Mouse (Mus musculus): ENCODE measurements at regions not wholly inside any gene's neighbourhood (a gene's known extent, or its start where the extent isn't known, plus 50 kb on each side); places are given as distances from the start of the nearest gene placed in this dataset.

GRCm38 (mm10) chr6:14298167-14298566, 426.8 kb upstream of the 2610001J05Rik start:
- H3K4me1 ChIP-seq = no peaks in the 10 kb centered on the region
- H3K36me3 ChIP-seq (replicated peaks) = no peaks in the 10 kb centered on the region
- no peak overlapping the region for H3K4me3 ChIP-seq
- no peak overlapping the region for H3K27ac ChIP-seq
- no peaks in the 10 kb centered on the region for H3K27me3 ChIP-seq (ENCODE audit: poor library complexity, severe bottlenecking)
- H3K9me3 ChIP-seq = no peaks in the 10 kb centered on the region
- DNase-seq (ENCODE audit: extremely low spot score, low spot score) = no peak

DNA sequence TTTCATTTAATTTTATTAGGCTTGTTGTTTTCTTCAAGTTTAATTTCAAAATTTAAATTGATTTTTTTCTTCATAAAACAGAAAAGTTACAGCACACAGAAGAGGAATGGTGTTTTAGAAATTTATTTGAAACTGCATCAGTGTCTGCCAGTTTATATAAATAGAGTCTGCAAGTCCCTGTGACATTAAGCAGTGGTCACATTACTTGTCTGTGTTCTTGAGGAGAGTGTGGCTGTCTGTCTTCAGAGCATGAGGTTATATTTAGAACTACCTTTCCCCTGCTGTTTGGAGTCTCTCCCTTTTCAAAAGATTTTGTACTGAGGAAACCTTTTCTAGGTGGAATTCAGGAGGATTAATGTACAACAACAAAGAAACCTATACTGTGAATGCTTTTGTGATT, 426.1 kb upstream of the 2610001J05Rik start:
- H3K36me3 ChIP-seq (replicated peaks) = no peaks in the 10 kb centered on the region
- no peak for DNase-seq (ENCODE audit: extremely low spot score, low spot score)
- H3K27me3 ChIP-seq (ENCODE audit: poor library complexity, severe bottlenecking) = no peaks in the 10 kb centered on the region
- H3K27ac ChIP-seq = no peak overlapping the region
- no peaks in the 10 kb centered on the region for H3K4me1 ChIP-seq
- no peak overlapping the region for H3K4me3 ChIP-seq
- H3K9me3 ChIP-seq = no peaks in the 10 kb centered on the region

- Histone ChIP-seq H3K9me3 (no peaks in the 10 kb centered on the region), H3K4me3 (no peak overlapping the region), H3K27ac (no peak overlapping the region), H3K4me1 (no peaks in the 10 kb centered on the region), H3K27me3 (ENCODE audit: poor library complexity, severe bottlenecking) (no peaks in the 10 kb centered on the region), H3K36me3 (replicated peaks) (no peaks in the 10 kb centered on the region)
- 44% methylated on average over 1 of the region's 1 CpGs for WGBS
- no peak for DNase-seq (ENCODE audit: extremely low spot score, low spot score)
Observed at GRCm38 (mm10) chr6:14290843-14291242, 419.5 kb upstream of the 2610001J05Rik start.

GRCm38 (mm10) chr6:14281476-14281875, 410.2 kb upstream of the 2610001J05Rik start:
- no peaks in the 10 kb centered on the region for H3K9me3 ChIP-seq
- H3K4me1 ChIP-seq = no peaks in the 10 kb centered on the region
- no peaks in the 10 kb centered on the region for H3K36me3 ChIP-seq (replicated peaks)
- DNase-seq (ENCODE audit: extremely low spot score, low spot score) = no peak
- H3K4me3 ChIP-seq = no peak overlapping the region
- no peaks in the 10 kb centered on the region for H3K27me3 ChIP-seq (ENCODE audit: poor library complexity, severe bottlenecking)
- H3K27ac ChIP-seq = no peak overlapping the region
- 91% methylated on average over 2 of the region's 2 CpGs for WGBS

DNA sequence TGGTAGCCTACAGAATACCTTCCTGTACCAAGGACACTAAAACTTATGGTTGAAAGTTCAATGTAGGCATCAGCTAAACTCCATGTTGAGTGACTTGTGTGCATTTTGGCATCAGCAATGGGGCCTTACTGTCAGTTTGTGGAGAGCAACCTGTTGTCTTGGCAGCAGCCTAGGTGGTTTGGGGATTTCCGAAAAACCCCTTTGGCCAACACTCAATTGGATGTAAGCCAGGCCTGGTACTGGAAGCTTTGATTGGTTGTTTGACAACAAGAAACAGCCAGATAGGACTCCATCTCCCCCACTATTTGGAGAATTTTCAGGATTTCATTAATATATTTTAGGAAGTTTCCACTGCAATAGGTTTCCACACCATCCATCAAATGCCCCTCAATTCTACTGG, 390.6 kb upstream of the 2610001J05Rik start:
- 87% methylated on average over 1 of the region's 1 CpGs for WGBS

DNA sequence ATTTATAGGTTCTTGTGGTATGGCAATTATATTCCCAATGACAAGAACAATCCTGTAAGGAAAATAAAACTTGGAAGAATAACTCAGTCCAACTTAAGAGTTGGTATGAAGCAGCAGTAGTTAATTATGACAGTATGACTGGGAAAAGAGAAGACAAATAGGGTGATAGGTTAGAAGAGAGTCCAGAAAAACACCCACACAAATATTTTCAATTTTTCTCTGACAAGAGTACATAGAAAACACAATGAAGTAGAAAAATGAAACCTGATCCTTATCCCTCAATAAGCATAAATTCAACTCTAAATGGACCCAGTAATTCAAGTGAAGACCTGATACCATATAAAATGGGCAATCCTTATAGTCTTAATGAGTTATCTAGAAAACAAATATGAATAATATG, 369.0 kb upstream of the 2610001J05Rik start:
- no peaks in the 10 kb centered on the region for H3K27me3 ChIP-seq (ENCODE audit: poor library complexity, severe bottlenecking)
- H3K4me1 ChIP-seq = no peaks in the 10 kb centered on the region
- no peak overlapping the region for H3K4me3 ChIP-seq
- no peaks in the 10 kb centered on the region for H3K9me3 ChIP-seq
- H3K27ac ChIP-seq = no peak overlapping the region
- DNase-seq (ENCODE audit: extremely low spot score, low spot score) = no peak
- H3K36me3 ChIP-seq (replicated peaks) = no peaks in the 10 kb centered on the region

More for the DNA sequence above, 390.6 kb upstream of the 2610001J05Rik start:
- Histone ChIP-seq H3K36me3 (replicated peaks) (no peaks in the 10 kb centered on the region), H3K9me3 (no peaks in the 10 kb centered on the region), H3K4me1 (no peaks in the 10 kb centered on the region), H3K4me3 (no peak overlapping the region), H3K27me3 (ENCODE audit: poor library complexity, severe bottlenecking) (no peaks in the 10 kb centered on the region), H3K27ac (no peak overlapping the region)
- DNase-seq (ENCODE audit: extremely low spot score, low spot score) = no peak

- H3K36me3 ChIP-seq (replicated peaks) = no peaks in the 10 kb centered on the region
- no peak for DNase-seq (ENCODE audit: extremely low spot score, low spot score)
Observed at GRCm38 (mm10) chr6:14239151-14239550, 367.8 kb upstream of the 2610001J05Rik start.

GRCm38 (mm10) chr6:14230823-14231222, 359.5 kb upstream of the 2610001J05Rik start:
- Histone ChIP-seq H3K4me1 (no peaks in the 10 kb centered on the region), H3K9me3 (no peaks in the 10 kb centered on the region), H3K4me3 (no peak overlapping the region), H3K27ac (no peak overlapping the region), H3K36me3 (replicated peaks) (no peaks in the 10 kb centered on the region), H3K27me3 (ENCODE audit: poor library complexity, severe bottlenecking) (no peaks in the 10 kb centered on the region)
- no peak for DNase-seq (ENCODE audit: extremely low spot score, low spot score)
- 94% methylated on average over 2 of the region's 2 CpGs for WGBS

More at GRCm38 (mm10) chr6:14239151-14239550, 367.8 kb upstream of the 2610001J05Rik start:
- no peak overlapping the region for H3K27ac ChIP-seq
- H3K27me3 ChIP-seq (ENCODE audit: poor library complexity, severe bottlenecking) = no peaks in the 10 kb centered on the region
- H3K4me3 ChIP-seq = no peak overlapping the region
- H3K9me3 ChIP-seq = no peaks in the 10 kb centered on the region
- 89% methylated on average over 2 of the region's 2 CpGs for WGBS
- no peaks in the 10 kb centered on the region for H3K4me1 ChIP-seq

- H3K4me1 ChIP-seq = no peaks in the 10 kb centered on the region
- no peaks in the 10 kb centered on the region for H3K9me3 ChIP-seq
- 22% methylated on average over 2 of the region's 2 CpGs for WGBS
- no peak overlapping the region for H3K4me3 ChIP-seq
- no peaks in the 10 kb centered on the region for H3K36me3 ChIP-seq (replicated peaks)
- no peak overlapping the region for H3K27ac ChIP-seq
- H3K27me3 ChIP-seq (ENCODE audit: poor library complexity, severe bottlenecking) = no peaks in the 10 kb centered on the region
- peak; percentile 35 for DNase-seq (ENCODE audit: extremely low spot score, low spot score)
Observed at GRCm38 (mm10) chr6:14207509-14207908, 336.2 kb upstream of the 2610001J05Rik start.

DNA sequence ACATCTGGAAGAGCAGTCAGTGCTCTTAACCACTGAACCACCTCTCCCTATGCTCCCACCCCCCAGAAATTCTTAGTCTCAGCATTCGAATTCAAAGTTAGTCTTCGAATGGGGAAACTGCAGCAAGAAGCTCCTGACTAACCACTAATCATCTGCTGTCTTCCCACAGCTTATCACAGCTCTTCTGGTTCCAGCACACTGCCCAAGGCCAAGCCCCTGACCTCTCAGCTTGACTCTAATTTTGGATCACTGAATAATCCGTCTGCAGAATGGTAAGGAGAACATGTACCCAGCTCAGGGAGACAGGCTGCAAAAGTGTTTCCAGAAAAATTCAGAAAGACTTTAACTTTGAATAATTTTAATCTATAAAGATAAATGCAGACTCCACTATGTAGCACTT, 325.8 kb upstream of the 2610001J05Rik start:
- H3K9me3 ChIP-seq = no peaks in the 10 kb centered on the region
- DNase-seq (ENCODE audit: extremely low spot score, low spot score) = no peak
- no peak overlapping the region for H3K4me3 ChIP-seq
- 77% methylated on average over 3 of the region's 3 CpGs for WGBS
- no peaks in the 10 kb centered on the region for H3K27me3 ChIP-seq (ENCODE audit: poor library complexity, severe bottlenecking)
- no peak overlapping the region for H3K27ac ChIP-seq
- no peaks in the 10 kb centered on the region for H3K4me1 ChIP-seq
- no peaks in the 10 kb centered on the region for H3K36me3 ChIP-seq (replicated peaks)

DNA sequence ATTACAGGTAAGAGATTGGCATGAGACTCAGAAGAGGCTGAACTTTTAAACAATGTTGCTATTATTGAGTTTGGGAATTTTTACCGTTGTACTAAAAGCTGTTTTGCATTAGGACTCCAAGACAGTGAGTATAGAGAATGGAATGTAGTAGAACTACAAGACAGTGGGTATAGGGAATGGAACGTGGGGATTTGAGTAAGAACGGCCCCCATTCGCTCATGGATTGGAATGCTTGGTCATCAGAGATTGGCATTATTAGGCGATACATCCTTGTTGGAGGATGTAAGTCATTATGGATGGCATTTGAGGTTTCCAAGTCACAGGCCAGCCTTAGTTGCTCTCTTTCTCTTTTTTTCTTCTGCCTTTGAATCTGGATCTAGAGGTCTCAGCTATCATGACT, 324.0 kb upstream of the 2610001J05Rik start:
- no peak for DNase-seq (ENCODE audit: extremely low spot score, low spot score)
- Histone ChIP-seq H3K27ac (no peak overlapping the region), H3K4me1 (no peaks in the 10 kb centered on the region), H3K9me3 (no peaks in the 10 kb centered on the region), H3K27me3 (ENCODE audit: poor library complexity, severe bottlenecking) (no peaks in the 10 kb centered on the region), H3K4me3 (no peak overlapping the region), H3K36me3 (replicated peaks) (no peaks in the 10 kb centered on the region)
- 87% methylated on average over 5 of the region's 5 CpGs for WGBS

DNA sequence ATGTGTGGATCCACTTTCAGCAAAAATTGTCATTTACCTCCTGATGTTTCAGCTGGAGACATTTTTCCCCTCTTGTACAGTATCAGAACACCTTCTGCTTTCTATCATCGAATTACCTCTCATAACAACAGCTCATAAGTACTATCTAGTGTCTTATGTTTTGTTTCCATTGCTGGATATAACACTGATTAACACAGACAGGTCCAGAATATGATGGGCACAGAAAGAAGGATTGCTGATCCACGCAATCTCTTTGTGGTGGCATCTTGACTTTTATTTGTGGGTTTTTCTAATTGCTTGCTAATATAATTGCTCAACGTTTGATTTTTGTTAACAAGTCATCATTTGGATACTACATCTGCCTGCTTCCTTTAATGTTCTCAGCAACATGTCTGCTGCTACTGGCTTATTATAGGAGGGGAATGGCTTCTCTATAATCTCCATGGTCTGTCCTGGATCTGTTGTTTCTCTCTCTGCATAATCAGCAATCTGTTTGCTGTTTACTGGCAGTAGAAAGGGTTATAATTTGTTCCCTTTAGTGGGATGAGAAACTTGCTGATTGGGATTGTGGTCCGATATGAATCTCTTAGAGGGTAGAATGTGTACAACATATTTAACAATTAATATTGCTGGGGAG, 320.2 kb upstream of the 2610001J05Rik start:
- DNase-seq (ENCODE audit: extremely low spot score, low spot score) = no peak
- H3K9me3 ChIP-seq = no peaks in the 10 kb centered on the region
- no peaks in the 10 kb centered on the region for H3K36me3 ChIP-seq (replicated peaks)
- H3K4me3 ChIP-seq = no peak overlapping the region
- H3K27me3 ChIP-seq (ENCODE audit: poor library complexity, severe bottlenecking) = no peaks in the 10 kb centered on the region
- 85% methylated on average over 4 of the region's 4 CpGs for WGBS
- H3K27ac ChIP-seq = no peak overlapping the region
- H3K4me1 ChIP-seq = no peaks in the 10 kb centered on the region

DNA sequence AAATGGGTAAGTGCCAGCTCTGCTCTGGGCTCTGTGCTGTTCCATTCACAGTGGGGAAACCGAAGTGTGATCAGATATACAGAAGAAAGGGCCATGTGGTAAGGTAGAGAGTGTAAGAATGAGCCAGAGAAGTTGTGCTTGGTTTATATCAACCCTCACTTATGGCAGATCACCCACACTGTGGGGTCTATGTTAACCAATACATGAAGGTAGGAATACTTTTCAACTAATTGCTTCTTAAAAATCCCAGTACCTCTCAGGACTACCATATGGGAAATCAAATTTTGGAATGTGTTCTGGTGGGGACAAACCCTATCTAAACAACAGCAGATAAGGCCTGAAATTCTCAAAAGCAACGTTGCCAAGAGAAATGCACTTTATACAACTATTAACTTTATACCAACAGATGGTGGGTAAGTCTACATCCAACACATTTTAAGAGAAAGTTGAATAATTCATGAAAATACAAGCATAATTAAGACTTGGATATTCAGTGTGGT, 314.7 kb upstream of the 2610001J05Rik start:
- 84% methylated on average over 2 of the region's 2 CpGs for WGBS
- H3K4me1 ChIP-seq = no peaks in the 10 kb centered on the region
- no peaks in the 10 kb centered on the region for H3K27me3 ChIP-seq (ENCODE audit: poor library complexity, severe bottlenecking)
- H3K4me3 ChIP-seq = no peak overlapping the region
- peaks cover 9% of the 10 kb centered on the region; the same call in 1 of the 2 replicates for H3K9me3 ChIP-seq
- H3K27ac ChIP-seq = no peak overlapping the region
- no peak for DNase-seq (ENCODE audit: extremely low spot score, low spot score)
- no peaks in the 10 kb centered on the region for H3K36me3 ChIP-seq (replicated peaks)

DNA sequence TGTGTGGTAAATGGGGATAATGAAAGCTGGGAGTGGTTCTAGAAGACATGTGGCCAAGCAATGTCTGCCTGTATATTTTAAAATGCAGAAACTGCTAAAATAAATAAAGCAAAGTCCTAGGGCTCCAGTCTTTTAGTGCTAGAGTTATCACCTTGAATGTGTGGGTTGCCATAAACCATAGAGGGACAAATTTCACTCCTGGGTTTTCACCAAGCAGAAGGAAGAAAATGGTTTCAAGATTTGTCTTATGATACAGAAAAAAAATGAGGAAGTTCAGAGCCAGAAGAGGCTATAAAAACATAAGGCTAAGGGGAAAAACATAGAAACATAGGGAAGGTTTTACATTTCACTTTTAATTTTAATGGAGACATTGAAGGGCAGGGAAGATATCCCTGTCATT, 276.1 kb upstream of the 2610001J05Rik start:
- H3K36me3 ChIP-seq (replicated peaks) = no peaks in the 10 kb centered on the region
- no peaks in the 10 kb centered on the region for H3K27me3 ChIP-seq (ENCODE audit: poor library complexity, severe bottlenecking)
- no peaks in the 10 kb centered on the region for H3K9me3 ChIP-seq
- H3K27ac ChIP-seq = no peak overlapping the region
- H3K4me1 ChIP-seq = no peaks in the 10 kb centered on the region
- DNase-seq (ENCODE audit: extremely low spot score, low spot score) = no peak
- H3K4me3 ChIP-seq = no peak overlapping the region

Data from forebrain, embryonic 10.5 days (tissue).